Mouse (Mus musculus): Measurements from ENCODE around the gene Axl. TPM values are rescaled to one million over a fixed set of nuclear protein-coding genes. Genes with fewer than 3 reads are reported as not detected.

Axl gene
- total RNA-seq (2014; rRNA removed): 15.8 and 17.7 TPM in 2 replicates
- 14.6 and 16.1 TPM in 2 replicates for polyA plus RNA-seq (2015; fragmentation: Nextera tagmentation; extraction: Ambion mirVana)

DNA sequence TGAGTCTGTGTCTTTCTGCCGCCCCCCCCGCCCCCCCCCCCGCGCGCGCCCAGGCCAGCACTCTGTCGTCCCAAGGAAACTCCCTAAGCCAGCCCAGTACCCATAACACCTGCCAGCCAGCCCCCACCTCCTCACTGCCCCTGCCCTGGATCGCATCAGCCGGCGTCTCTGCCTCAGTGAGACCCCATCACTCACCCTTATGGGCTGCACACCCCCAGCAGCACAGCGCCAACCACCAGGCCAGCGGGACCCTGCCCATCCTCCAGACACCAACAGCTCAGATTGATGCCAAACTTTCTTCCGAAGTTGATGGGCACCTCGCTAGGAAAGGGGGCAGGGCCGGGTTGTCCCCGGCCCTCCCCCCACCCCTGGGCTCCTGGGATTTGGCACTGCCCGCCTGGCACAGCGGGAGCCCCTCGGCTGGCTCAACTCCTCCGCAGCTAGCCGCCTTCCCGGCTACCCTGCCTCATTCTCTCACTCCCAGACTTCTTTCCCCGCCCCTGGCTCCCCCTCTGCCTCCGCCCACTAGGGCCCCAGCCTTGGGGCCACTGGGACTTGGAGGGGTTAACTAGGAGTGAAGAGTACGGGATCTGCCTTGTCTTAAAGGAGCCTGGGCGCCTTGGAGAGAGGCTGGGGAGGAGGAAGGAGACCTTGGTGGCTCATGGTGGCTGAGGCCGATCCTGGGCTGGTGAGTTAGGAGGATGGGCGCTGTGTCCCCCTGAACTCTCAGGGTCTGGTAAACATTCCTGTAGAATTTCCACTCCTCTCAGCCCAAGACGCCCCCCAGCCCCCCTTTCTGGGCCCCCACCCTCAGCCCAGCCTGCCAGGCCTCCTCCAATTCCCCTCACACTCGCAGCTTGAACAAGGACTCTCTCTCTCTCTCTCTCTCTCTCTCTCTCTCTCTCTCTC, at the start of gene Axl:
Axl (minus strand) TSS at position 486 of the 909 bp plus-strand sequence.
- Histone ChIP-seq H3K27me3 (ENCODE audit: insufficient read depth, low read length) (no peaks in the 10 kb centered on the region), H3K27ac (ENCODE audit: low read depth, low read length) (peak within 1 kb of the TSS; percentile 50; the same call in 1 of the 2 replicates), H3K4me1 (ENCODE audit: insufficient read depth) (0 out of 2 replicates have a peak, but pooled peaks cover 4% of the 10 kb centered on the region), H3K9ac (peak within 1 kb of the TSS; percentile 35), H3K4me3 (ENCODE audit: low read depth, low read length) (peak within 1 kb of the TSS; percentile 32), H3K9me3 (ENCODE audit: low read length) (no peaks in the 10 kb centered on the region), H3K4me2 (ENCODE audit: low read depth) (peak within 1 kb of the TSS; percentile 56), H3K36me3 (ENCODE audit: insufficient read depth) (no peaks in the 10 kb centered on the region)
- ATAC-seq: peak; percentile 85
- WGBS: under 1% methylated on average over 28 of the region's 30 CpGs
- DNase-seq: peak; percentile 66
- no peak for TF ChIP-seq CTCF (IDR thresholded peaks at IDR 0.05; ENCODE audit: low read depth)

- Histone ChIP-seq H3K4me2 (ENCODE audit: low read depth) (no peak overlapping the region), H3K9me3 (ENCODE audit: low read length) (no peaks in the 10 kb centered on the region), H3K4me1 (ENCODE audit: insufficient read depth) (no peaks in the 10 kb centered on the region), H3K4me3 (ENCODE audit: low read depth, low read length) (no peak overlapping the region), H3K27ac (ENCODE audit: low read depth, low read length) (no peak overlapping the region), H3K27me3 (ENCODE audit: insufficient read depth, low read length) (no peaks in the 10 kb centered on the region), H3K9ac (no peak overlapping the region), H3K36me3 (ENCODE audit: insufficient read depth) (no peaks in the 10 kb centered on the region)
- WGBS: 86% methylated on average over 10 of the region's 10 CpGs
- DNase-seq: no peak
- TF ChIP-seq CTCF (IDR thresholded peaks at IDR 0.05; ENCODE audit: low read depth): no peak
- ATAC-seq: no peak
Observed at GRCm38 (mm10) chr7:25835188-25835891, 46.8 kb upstream of the Axl start.

DNA sequence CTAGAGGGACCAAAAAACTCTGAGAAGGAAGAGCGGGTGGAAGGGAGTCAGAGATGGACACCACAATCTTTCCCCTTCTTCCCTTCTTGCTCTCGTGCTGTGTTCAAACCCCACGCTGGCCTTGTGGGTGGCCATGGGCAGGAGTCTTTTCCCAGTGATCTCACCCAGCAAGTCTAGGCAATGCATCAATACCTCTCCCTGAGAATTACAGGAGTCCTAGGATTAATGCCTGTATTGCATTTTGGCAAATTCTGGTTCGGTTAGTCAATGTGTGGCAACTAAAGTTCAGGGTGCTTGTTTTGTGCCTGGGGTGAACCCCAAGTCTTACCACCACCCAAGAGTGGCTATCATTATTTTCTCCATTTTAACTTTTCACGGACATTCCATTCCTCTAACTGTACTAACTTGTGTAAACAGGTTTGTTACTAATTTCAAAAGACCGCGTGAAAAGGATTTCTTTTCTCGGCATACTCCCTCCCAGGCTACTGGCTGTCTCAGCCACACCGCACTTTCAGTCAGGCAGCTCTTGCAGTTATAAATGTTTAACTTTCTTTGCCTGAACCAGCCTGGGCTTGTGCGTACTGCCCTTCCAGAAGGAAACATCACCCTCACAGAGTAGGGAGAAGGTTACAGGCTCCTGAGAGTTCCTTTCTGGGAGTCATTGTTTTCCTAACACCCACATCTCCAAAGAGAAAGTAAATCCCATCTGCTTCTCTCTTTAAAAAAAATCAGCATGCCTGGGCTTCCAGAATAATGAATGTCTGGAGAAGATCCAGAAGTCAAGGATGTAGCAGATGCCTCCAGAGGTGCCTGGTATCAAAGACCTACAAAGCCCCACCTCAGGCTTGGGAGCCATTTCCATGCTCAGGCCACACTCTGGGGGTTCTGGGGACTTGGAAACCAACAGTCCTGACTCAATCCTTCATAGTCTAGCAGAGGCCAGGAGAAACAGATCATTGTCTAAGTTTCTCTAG, 43.3 kb upstream of the Axl start:
- no peak overlapping the region for H3K27ac ChIP-seq (ENCODE audit: low read depth, low read length)
- no peak for DNase-seq
- H3K9ac ChIP-seq: no peak overlapping the region
- TF ChIP-seq CTCF (IDR thresholded peaks at IDR 0.05; ENCODE audit: low read depth): no peak
- H3K27me3 ChIP-seq (ENCODE audit: insufficient read depth, low read length): no peaks in the 10 kb centered on the region
- H3K4me2 ChIP-seq (ENCODE audit: low read depth): no peak overlapping the region
- no peaks in the 10 kb centered on the region for H3K9me3 ChIP-seq (ENCODE audit: low read length)
- no peak for ATAC-seq
- no peaks in the 10 kb centered on the region for H3K36me3 ChIP-seq (ENCODE audit: insufficient read depth)
- no peak overlapping the region for H3K4me3 ChIP-seq (ENCODE audit: low read depth, low read length)
- H3K4me1 ChIP-seq (ENCODE audit: insufficient read depth): no peaks in the 10 kb centered on the region
- WGBS: 86% methylated on average over 10 of the region's 10 CpGs

DNA sequence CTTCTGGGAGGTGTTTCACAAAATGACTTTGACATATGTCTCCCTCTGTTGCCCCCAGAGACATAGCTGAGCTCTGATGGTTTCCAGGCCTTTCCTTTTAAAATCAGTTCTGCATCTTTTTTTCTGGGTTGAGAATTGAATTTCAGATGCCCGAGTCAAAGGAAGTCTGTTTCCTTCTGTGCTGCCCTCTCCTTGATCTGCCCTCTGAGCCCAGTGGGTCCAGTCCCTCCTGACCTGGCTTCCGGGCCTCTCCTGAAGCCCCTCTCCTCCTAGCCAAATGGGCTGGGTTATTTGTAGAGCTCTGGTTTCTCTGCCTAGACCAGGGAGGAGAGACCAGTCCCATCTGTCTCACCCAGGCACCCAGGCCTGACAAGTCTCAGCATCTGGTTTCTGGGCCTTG, 41.7 kb upstream of the Axl start:
- TF ChIP-seq CTCF (IDR thresholded peaks at IDR 0.05; ENCODE audit: low read depth): no peak
- WGBS: 80% methylated on average over 2 of the region's 2 CpGs

DNA sequence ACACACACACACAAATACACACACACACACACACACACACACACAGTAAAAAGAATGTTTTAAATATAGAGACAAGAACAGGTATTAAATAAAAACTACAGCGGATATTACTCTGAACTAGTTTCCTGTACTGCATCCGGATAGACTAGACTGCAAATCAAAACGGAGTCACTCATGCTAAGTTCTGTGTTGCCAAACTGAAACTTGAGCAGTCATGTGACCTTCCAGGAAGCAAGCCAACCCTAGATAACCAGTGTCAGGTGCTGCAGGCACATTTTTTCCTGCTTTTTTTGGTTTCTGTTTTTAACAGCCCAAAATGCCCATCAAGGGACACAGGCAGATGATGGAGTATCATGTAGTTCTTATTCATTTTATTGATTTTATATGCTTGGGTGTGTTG, 38.7 kb upstream of the Axl start:
- no peak overlapping the region for H3K9ac ChIP-seq
- H3K4me2 ChIP-seq (ENCODE audit: low read depth): no peak overlapping the region
- ATAC-seq: no peak
- no peaks in the 10 kb centered on the region for H3K27me3 ChIP-seq (ENCODE audit: insufficient read depth, low read length)
- H3K36me3 ChIP-seq (ENCODE audit: insufficient read depth): no peaks in the 10 kb centered on the region
- WGBS: 62% methylated on average over 3 of the region's 3 CpGs
- no peaks in the 10 kb centered on the region for H3K4me1 ChIP-seq (ENCODE audit: insufficient read depth)
- H3K9me3 ChIP-seq (ENCODE audit: low read length): no peaks in the 10 kb centered on the region
- no peak overlapping the region for H3K4me3 ChIP-seq (ENCODE audit: low read depth, low read length)
- no peak for DNase-seq
- no peak for TF ChIP-seq CTCF (IDR thresholded peaks at IDR 0.05; ENCODE audit: low read depth)
- no peak overlapping the region for H3K27ac ChIP-seq (ENCODE audit: low read depth, low read length)

More for the DNA sequence above, 41.7 kb upstream of the Axl start:
- Histone ChIP-seq H3K9me3 (ENCODE audit: low read length) (no peaks in the 10 kb centered on the region), H3K9ac (no peak overlapping the region), H3K4me1 (ENCODE audit: insufficient read depth) (no peaks in the 10 kb centered on the region), H3K4me2 (ENCODE audit: low read depth) (no peak overlapping the region), H3K27ac (ENCODE audit: low read depth, low read length) (no peak overlapping the region), H3K36me3 (ENCODE audit: insufficient read depth) (no peaks in the 10 kb centered on the region), H3K27me3 (ENCODE audit: insufficient read depth, low read length) (no peaks in the 10 kb centered on the region), H3K4me3 (ENCODE audit: low read depth, low read length) (no peak overlapping the region)
- no peak for DNase-seq
- no peak for ATAC-seq

DNA sequence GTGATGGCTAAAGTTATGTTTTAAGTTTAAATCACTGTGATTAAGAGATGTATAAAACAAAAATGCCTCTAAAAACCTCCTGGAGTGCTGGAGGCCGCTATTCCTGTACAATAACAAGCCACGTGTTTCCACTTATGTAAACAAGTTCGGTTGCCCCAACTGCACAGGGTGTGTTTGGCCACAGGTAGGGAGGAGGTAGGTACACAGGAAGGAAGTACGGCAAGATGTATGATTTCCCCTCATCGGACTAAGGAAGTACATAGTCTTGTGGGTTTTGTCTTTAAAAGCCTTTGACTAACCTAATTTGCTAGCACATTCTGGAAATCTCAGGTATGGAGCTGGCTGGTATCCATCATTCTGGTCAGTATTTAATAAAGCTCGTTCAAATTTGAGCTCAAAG, 37.5 kb upstream of the Axl start:
- ATAC-seq (no peak), DNase-seq (no peak)
- TF ChIP-seq CTCF (IDR thresholded peaks at IDR 0.05; ENCODE audit: low read depth): no peak
- no peaks in the 10 kb centered on the region for H3K27me3 ChIP-seq (ENCODE audit: insufficient read depth, low read length)
- H3K4me3 ChIP-seq (ENCODE audit: low read depth, low read length): no peak overlapping the region
- no peak overlapping the region for H3K4me2 ChIP-seq (ENCODE audit: low read depth)
- H3K36me3 ChIP-seq (ENCODE audit: insufficient read depth): no peaks in the 10 kb centered on the region
- H3K9me3 ChIP-seq (ENCODE audit: low read length): no peaks in the 10 kb centered on the region
- H3K4me1 ChIP-seq (ENCODE audit: insufficient read depth): no peaks in the 10 kb centered on the region
- no peak overlapping the region for H3K9ac ChIP-seq
- WGBS: 84% methylated on average over 6 of the region's 6 CpGs
- H3K27ac ChIP-seq (ENCODE audit: low read depth, low read length): no peak overlapping the region

Measured in forebrain, postnatal 0 days (tissue).